Mouse (Mus musculus): Measurements from ENCODE around the gene Gprin1. TPM values are rescaled to one million over a fixed set of nuclear protein-coding genes. Genes with fewer than 3 reads are reported as not detected.
"Not testable (repeated sequence)": the region's sequence is repeated elsewhere in the genome, so short reads cannot be mapped to it uniquely, and the experiment has no call there.

Gprin1 gene
- not detected for total RNA-seq (2021)
- long read RNA-seq, experiment 1 = 0 reads
- long read RNA-seq, experiment 2 = 0 reads

- intact Hi-C loops (cut with DNase I) = no loop called here
- no peak for DNase-seq
Observed at GRCm38 (mm10) chr13:54749864-54750411, at the start of gene Gprin1. Gprin1 (minus strand) TSS chr13:54749874.

- intact Hi-C loops (cut with DNase I) = loop anchor here (5.0 kb wide), 3 partner anchors 159 to 379 kb away; no protein-coding TSS in a partner anchor
- no peak for DNase-seq
Observed at GRCm38 (mm10) chr13:54798740-54799139, 49.1 kb upstream of the Gprin1 start.

DNA sequence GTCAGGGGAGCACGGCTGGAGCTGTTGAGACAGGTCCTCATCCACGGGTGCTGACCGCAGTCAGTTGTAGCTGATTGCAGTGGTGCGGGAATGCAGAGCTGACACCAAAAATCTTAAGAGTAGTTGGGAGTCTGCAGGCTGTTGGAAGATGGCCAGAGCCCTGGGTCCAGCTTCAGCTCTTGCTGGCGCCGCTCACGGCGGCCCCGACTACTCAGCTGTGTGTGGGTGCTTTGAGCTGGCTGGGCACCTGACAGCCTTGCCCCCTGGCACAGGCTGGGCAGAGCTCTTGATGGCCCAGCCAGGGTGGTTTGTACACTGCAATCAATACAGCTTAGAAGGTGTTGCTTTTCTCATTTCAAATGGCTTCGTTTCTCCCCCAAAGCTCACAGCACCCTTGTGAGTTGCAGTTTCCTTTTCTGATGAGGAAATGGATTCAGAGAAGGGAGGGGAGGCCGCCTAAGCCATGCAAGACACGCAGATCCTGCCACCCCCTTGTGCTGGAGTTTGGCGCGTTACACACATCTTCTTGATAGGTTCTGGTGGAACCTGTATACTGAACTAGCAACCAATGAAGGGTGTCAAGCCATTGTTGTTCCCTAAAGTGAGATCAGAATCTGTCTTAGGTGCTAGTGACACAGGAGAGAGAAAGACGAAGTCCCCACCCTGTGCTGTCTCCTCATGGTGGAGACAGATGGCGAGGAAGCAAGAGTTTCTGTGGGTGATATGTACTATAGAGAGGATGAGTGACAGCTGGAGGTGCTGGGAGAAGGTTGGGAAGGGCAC is 48.4 kb upstream of the Gprin1 start:
- DNase-seq = no peak
- intact Hi-C loops (cut with DNase I) = loop anchor here (5.0 kb wide), 3 partner anchors 159 to 379 kb away; no protein-coding TSS in a partner anchor

DNA sequence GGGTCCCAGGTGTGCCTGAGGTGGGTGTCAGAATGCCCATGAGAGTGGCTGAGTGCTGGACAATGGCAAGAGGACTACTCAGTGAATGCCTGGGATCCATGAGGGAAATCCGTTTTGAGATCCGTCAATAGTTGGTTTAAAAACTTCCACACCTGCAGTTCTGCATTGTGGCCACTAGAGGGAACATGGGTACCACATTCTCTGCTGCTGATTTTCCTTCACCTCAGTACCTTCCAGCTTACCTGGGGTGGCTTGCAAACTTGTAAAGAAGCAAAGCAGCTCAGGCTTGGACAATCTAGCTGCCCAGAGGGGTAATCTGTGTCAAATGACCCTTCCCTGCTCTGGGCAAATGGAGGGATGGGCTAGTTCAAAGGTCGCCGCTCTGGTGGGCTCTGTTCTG is 47.7 kb upstream of the Gprin1 start:
- no peak for DNase-seq
- intact Hi-C loops (cut with DNase I) = loop anchor here (5.0 kb wide), 3 partner anchors 160 to 380 kb away; no protein-coding TSS in a partner anchor

GRCm38 (mm10) chr13:54794843-54795242 is 45.2 kb upstream of the Gprin1 start:
- no peak for DNase-seq
- intact Hi-C loops (cut with DNase I) = loop anchor here (5.0 kb wide), 3 partner anchors 162 to 382 kb away; no protein-coding TSS in a partner anchor

DNA sequence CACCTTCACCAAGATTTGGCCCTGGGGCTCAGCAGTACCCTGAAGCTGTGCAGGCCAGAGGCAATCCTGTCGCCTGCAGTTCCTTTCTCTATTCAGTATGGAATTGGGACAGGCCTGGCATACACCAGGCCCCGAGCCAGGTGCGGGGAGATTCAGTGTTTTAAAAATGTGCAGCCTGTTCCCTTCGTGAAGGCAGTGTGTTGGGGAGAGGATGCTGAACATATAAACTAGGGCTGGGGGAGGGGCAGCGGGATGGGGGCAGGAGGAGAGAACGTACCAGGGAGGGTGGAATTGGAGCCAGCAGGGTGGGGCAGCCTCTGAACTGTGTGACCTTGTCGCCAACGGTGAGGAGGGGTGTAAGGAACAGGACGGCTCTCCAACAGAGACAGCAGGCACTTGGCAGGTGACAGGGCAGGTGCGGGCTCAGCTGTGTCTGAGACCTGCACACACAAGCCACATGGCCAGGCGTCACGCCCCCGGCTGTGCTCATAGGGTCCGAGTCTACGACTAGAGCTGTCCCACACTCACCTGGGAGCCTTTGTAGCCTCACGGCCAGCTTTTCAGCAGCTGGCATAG is 44.4 kb upstream of the Gprin1 start:
- intact Hi-C loops (cut with DNase I) = no loop called here
- DNase-seq = no peak

DNA sequence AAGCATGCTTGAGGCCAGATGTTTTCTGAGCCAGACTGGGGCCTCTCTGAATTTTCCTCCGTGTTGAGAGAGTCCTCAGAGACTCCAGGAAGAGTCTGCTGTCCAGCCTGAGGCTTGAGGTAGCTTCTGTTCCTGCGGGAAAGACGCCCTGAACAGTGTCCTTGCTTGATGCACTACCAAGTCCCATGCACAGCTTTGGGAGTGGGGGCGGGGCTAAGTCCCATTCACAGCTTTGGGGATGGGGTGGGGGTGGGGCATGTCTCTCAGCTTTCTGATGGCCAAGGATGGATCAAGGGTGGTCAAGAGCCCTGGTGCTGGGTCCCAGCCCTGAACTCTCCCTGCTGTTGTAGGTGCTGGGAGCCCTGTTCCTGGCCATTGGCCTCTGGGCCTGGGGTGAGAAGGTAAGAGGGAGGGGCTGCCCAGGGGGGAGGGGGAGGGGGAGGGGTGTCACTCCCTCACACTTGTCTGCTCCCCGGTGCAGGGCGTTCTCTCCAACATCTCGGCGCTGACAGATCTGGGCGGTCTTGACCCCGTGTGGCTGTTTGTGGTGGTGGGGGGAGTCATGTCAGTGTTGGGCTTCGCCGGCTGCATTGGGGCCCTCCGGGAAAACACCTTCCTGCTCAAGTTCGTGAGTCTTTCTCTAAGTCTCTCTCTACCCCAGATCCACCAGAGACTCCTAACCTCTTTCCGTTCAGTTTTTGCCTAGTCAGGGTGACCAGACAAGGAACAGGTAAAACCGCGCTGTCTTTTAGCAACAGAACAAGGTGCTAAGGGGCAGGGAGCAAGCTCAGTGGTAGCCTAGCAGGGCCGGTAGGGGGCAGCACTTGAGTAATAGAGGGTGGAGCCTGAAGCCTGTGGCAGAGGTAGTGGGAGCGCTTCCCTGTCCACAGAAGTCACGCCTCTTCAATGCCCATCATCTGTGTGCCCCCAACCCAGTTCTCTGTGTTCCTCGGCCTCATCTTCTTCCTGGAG is 42.9 kb upstream of the Gprin1 start:
- intact Hi-C loops (cut with DNase I) = no loop called here
- DNase-seq = no peak

DNA sequence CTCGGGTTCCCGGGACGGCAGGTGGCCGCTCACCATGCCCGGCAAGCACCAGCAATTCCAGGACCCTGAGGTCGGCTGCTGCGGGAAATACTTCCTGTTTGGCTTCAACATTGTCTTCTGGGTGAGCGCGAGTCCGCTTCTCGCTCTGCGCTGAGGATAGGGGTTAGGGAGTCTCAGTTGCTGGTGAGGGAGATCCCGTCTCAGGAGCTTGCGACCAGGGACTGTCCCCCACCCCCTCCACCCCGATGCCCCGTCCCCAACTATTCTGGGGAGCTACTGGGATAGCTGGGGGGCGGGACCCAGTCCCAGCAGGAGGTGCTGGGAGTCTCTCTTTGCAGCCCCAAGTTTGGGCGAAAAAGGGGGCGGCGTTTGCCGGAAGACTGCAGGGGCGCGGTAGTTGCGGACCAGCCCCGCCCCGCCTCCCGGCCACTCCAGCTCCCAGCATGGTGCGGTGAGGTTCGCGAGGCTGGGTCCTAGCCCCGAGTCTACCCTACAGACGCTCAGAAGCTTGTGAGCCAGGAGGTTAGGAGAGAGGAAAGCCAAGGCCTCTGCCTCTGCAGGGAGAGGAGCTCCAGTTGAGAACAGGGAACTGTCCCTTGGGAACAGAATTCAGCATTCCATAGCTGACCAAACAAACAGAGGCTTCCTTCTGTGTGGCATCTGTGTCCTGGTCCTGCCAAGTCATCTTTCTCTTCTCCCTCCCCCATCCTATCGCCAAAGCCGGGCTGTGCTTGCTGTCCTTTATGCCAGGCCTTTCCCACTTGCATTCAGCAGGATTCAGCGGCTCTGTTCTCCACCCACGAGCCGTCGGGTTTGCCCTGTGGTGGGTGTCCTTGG is 40.1 kb upstream of the Gprin1 start:
- intact Hi-C loops (cut with DNase I) = no loop called here
- DNase-seq = peak in 1 of 2 experiments; percentile 43

GRCm38 (mm10) chr13:54788740-54789560 is 39.3 kb upstream of the Gprin1 start, which contains the start of gene Tspan17:
Tspan17 (plus strand) TSS chr13:54789377.
- intact Hi-C loops (cut with DNase I) = no loop called here
- peak; percentile 97 to 98 for DNase-seq

- DNase-seq; intact Hi-C loops (cut with DNase I): not testable (repeated sequence)
Observed at GRCm38 (mm10) chr13:54787591-54787990, 37.9 kb upstream of the Gprin1 start.

DNA sequence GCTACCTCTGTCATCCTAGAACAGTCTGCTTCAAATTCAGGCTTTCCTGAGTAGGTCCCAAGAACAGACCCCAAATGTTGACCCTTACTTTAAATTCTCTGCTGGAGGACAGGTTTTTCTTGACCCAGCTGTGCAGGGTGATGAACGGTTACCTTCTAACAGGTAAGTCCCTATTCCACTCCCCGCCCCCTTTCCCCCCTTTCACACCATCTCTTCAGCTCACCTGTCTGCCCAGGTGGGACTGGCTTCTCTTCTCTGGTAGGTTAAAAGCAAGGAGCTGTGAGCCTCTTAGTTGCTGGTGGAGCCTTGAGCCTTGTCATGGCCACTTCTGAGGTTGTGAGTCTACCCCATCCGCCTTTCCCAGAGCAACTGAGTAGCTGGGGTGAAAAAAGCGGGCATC is 34.0 kb upstream of the Gprin1 start, which contains the start of gene Eif4e1b:
Eif4e1b (plus strand) TSS at position 301 of the 400 bp plus-strand sequence.
- DNase-seq = no peak
- intact Hi-C loops (cut with DNase I) = no loop called here

DNA sequence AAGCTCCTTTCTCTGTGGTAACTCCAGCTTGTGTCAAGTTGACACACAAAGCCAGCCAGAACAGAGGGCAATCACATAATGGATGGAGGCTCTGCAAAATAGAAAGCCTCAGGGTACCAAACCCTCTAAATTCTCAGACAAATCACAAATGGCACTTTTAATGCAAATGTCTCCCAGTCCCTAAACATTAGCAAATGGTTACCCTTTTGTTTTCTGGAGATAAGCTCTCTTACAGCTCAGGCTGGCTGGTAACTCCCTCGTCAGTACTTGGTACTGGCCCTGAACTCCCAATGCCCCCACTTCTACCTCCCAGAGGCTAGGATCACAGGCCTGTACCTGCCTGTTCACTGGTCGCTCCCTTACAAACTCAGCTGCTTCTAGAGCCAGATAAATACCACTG is 33.6 kb upstream of the Gprin1 start:
- no peak for DNase-seq
- intact Hi-C loops (cut with DNase I) = no loop called here

GRCm38 (mm10) chr13:54781086-54781485 is 31.4 kb upstream of the Gprin1 start:
- intact Hi-C loops (cut with DNase I) = no loop called here
- DNase-seq = no peak

GRCm38 (mm10) chr13:54780592-54780991 is 30.9 kb upstream of the Gprin1 start:
- DNase-seq = no peak
- intact Hi-C loops (cut with DNase I) = no loop called here

DNA sequence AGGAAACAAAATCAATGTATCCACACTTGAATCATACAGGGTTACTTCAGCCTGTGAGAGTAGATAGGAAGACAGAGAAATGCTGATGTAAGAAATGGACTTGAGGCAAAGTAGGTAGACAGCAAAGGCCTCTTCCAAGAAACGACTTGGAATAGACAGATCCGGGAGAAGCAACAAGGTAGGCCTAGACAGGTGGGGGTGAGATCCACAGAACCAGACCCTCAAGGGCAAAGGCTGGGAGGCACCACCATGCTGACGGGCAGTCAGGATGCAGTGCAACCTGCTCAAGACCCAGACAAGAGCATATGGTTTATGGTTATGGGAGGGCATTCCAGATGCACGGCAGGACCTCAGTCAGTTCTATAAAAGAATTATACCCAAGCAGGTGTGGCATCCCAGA is 17.3 kb upstream of the Gprin1 start:
- DNase-seq = no peak
- intact Hi-C loops (cut with DNase I) = no loop called here

GRCm38 (mm10) chr13:54766192-54766768 is 16.6 kb upstream of the Gprin1 start, which contains the start of gene Sncb:
Sncb (minus strand) TSS chr13:54766595.
- intact Hi-C loops (cut with DNase I) = no loop called here
- DNase-seq = peak in 1 of 2 experiments; percentile 18

DNA sequence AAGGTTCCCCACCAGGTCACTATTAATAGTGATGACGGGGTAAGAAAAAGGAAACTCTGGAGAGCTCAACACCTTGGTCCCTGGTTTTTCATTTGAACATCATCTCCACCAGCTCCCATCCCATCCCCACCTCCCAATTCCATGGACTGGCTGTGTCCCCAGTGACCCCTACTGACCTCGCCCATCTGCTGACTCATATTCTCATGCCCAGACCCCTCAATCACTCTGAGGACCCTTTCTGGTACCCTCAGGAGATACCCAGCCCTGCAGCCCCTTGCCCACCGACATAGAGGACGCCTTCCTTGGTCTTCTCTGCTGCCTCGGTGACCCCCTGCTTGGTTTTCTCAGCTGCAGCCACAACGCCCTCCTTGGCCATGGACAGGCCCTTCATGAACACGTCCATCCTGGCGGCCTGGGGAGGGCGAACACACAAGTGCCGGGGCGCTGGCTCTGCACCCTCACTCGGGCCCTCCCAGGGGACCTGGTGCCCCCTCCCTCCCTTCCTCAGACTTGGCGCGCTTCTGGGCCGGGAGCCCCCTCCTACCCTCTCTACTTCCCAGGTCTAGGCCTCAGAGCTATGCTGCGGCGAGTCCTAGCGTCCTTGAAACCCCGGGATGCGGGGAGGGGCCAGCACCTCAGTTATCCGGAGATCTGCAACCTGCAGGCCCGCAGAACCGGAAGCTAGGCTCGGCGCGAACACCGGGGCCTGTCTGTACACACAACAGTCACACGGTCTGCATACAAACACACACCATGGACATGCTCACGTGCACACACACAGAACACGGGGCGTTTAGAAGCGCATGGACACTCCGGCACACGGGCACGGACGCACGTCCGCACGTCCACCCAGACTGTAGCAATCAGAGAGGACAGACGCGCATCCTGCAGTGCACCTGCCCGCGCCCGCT is 15.9 kb upstream of the Gprin1 start:
- intact Hi-C loops (cut with DNase I) = no loop called here
- DNase-seq = no peak

Measured in gastrocnemius, postnatal 36 days (tissue).